Mouse (Mus musculus) intestine, postnatal 0 days (tissue): ENCODE results near the gene Prkca. TPM values are rescaled to one million over a fixed set of nuclear protein-coding genes. Genes with fewer than 3 reads are reported as not detected.

Experiments
- ATAC-seq: fragments of 200-750 bp; cut with Nextera tagmentation; 2 replicates; pipeline ENCODE4 v1.8.0; 2017; ENCODE audit warnings: mild to moderate bottlenecking, moderate TSS enrichment, moderate library complexity
- H3K27ac ChIP-seq: fragments of 300-500 bp; sonication (generic); 2 replicates; pipeline ENCODE4 v1.5.1; 2014; ENCODE audit warnings: mild to moderate bottlenecking, low read depth, low read length, moderate library complexity
- H3K27me3 ChIP-seq: fragments of 300-500 bp; sonication (generic); replicated peaks from 2 replicates; pipeline ENCODE4 v1.6.1; 2014; ENCODE audit warnings: low read length, mixed read lengths; ENCODE audit not compliant: control insufficient read depth, insufficient read depth
- H3K36me3 ChIP-seq: fragments of 300-500 bp; sonication (generic); 2 replicates; pipeline ENCODE4 v1.6.1; 2014; ENCODE audit warnings: mild to moderate bottlenecking, moderate library complexity; ENCODE audit not compliant: control insufficient read depth, insufficient read depth
- H3K4me1 ChIP-seq: fragments of 300-500 bp; sonication (generic); replicated peaks from 2 replicates; pipeline ENCODE4 v1.6.1; 2014; ENCODE audit warnings: antibody characterized with exemption, low read length, mixed read lengths; ENCODE audit not compliant: control insufficient read depth, insufficient read depth
- H3K4me2 ChIP-seq: fragments of 300-500 bp; sonication (generic); replicated peaks from 2 replicates; pipeline ENCODE4 v1.6.1; 2014; ENCODE audit warnings: low read depth, mild to moderate bottlenecking, moderate library complexity
- H3K4me3 ChIP-seq: fragments of 300-500 bp; sonication (generic); 2 replicates; pipeline ENCODE4 v1.5.1; 2014; ENCODE audit warnings: low read depth, low read length
- H3K9ac ChIP-seq: fragments of 300-500 bp; sonication (generic); 2 replicates; pipeline ENCODE4 v1.6.1; 2014; ENCODE audit warnings: mild to moderate bottlenecking, low read depth, low read length
- H3K9me3 ChIP-seq: fragments of 300-500 bp; sonication (generic); 2 replicates; pipeline ENCODE4 v1.6.1; 2016; ENCODE audit warnings: mixed run types; ENCODE audit not compliant: control insufficient read depth
- CTCF ChIP-seq: sonication (generic); IDR thresholded peaks from 2 replicates; pipeline ENCODE4 v1.5.1; 2016; ENCODE audit warnings: low read depth, mild to moderate bottlenecking, control low read depth, antibody characterized with exemption, moderate library complexity
- WGBS: fragments of 180-500 bp; shearing (Covaris S2); extraction: QIAGEN DNeasy Blood & Tissue Kit; methylation state at CpG from one replicate; pipeline ENCODE4 v1.1.7; 2014; 5-methylcytosine and 5-hydroxymethylcytosine counted together
- polyA plus RNA-seq: library from polyadenylated mRNA; unstranded; fragments of >200 nt; fragmentation: Nextera tagmentation; extraction: Ambion mirVana; gene quantifications from 2 replicates; pipeline ENCODE4 v1.2.1, GENCODE M21; 2015

Gene Prkca
- polyA plus RNA-seq, 1 experiment from 2014 or later, result 14.5 TPM

- peaks cover 9% of the 10 kb centered on the region; the same call in 1 of the 2 replicates for H3K4me1 ChIP-seq
- ATAC-seq, result no peak
- no peak overlapping the region for H3K4me2 ChIP-seq
- H3K9ac ChIP-seq, result no peak overlapping the region
- H3K27me3 ChIP-seq, result no peaks in the 10 kb centered on the region
- no peak overlapping the region for H3K4me3 ChIP-seq
- no peak overlapping the region for H3K27ac ChIP-seq
- WGBS, result 71% methylated on average over 8 of the region's 8 CpGs
- no peaks in the 10 kb centered on the region for H3K9me3 ChIP-seq
- no peak for TF ChIP-seq CTCF
- peaks cover 3% of the 10 kb centered on the region; the same call in 1 of the 2 replicates for H3K36me3 ChIP-seq
These were observed 85.8 kb downstream of the Prkca start for GRCm38 (mm10) chr11:108257921-108258320.

GRCm38 (mm10) chr11:108254681-108255080 is 89.0 kb downstream of the Prkca start:
- H3K9ac ChIP-seq, result no peak overlapping the region
- 64% methylated on average over 5 of the region's 5 CpGs for WGBS
- no peak overlapping the region for H3K4me2 ChIP-seq
- peaks cover 21% of the 10 kb centered on the region for H3K4me1 ChIP-seq
- no peaks in the 10 kb centered on the region for H3K9me3 ChIP-seq
- peaks cover 3% of the 10 kb centered on the region; the same call in 1 of the 2 replicates for H3K36me3 ChIP-seq
- H3K27ac ChIP-seq, result no peak overlapping the region
- H3K4me3 ChIP-seq, result no peak overlapping the region
- no peak for TF ChIP-seq CTCF
- no peak for ATAC-seq
- no peaks in the 10 kb centered on the region for H3K27me3 ChIP-seq

- Histone ChIP-seq H3K9me3 (no peaks in the 10 kb centered on the region), H3K4me2 (no peak overlapping the region; the same call in 1 of the 2 replicates), H3K27me3 (no peaks in the 10 kb centered on the region), H3K4me3 (no peak overlapping the region), H3K9ac (no peak overlapping the region), H3K27ac (no peak overlapping the region), H3K4me1 (peaks cover 14% of the 10 kb centered on the region; the same call in 1 of the 2 replicates), H3K36me3 (peaks cover 3% of the 10 kb centered on the region; the same call in 1 of the 2 replicates)
- TF ChIP-seq CTCF, result no peak
- ATAC-seq, result no peak
- 53% methylated on average over 7 of the region's 7 CpGs for WGBS
These were observed 91.6 kb downstream of the Prkca start for GRCm38 (mm10) chr11:108251924-108252775.

GRCm38 (mm10) chr11:108250829-108251637 is 92.7 kb downstream of the Prkca start:
- no peaks in the 10 kb centered on the region for H3K27me3 ChIP-seq
- no peaks in the 10 kb centered on the region for H3K9me3 ChIP-seq
- no peak overlapping the region for H3K9ac ChIP-seq
- H3K4me2 ChIP-seq, result peak overlapping the region; percentile 30
- no peak for TF ChIP-seq CTCF
- no peak overlapping the region for H3K4me3 ChIP-seq
- ATAC-seq, result peak; percentile 67; the same call in 1 of the 2 replicates
- peaks cover 3% of the 10 kb centered on the region; the same call in 1 of the 2 replicates for H3K36me3 ChIP-seq
- peaks cover 14% of the 10 kb centered on the region; the same call in 1 of the 2 replicates for H3K4me1 ChIP-seq
- WGBS, result 34% methylated on average over 13 of the region's 13 CpGs
- 0 out of 2 replicates have a peak overlapping the region, but pooled peaks have one; percentile 5 for H3K27ac ChIP-seq

GRCm38 (mm10) chr11:108250146-108250635 is 93.5 kb downstream of the Prkca start:
- no peak overlapping the region for H3K4me2 ChIP-seq
- peaks cover 1% of the 10 kb centered on the region; the same call in 1 of the 2 replicates for H3K36me3 ChIP-seq
- no peak for ATAC-seq
- no peaks in the 10 kb centered on the region for H3K27me3 ChIP-seq
- TF ChIP-seq CTCF, result no peak
- H3K27ac ChIP-seq, result no peak overlapping the region
- H3K4me3 ChIP-seq, result no peak overlapping the region
- WGBS, result 48% methylated on average over 1 of the region's 1 CpGs
- H3K4me1 ChIP-seq, result peaks cover 14% of the 10 kb centered on the region; the same call in 1 of the 2 replicates
- no peak overlapping the region for H3K9ac ChIP-seq
- no peaks in the 10 kb centered on the region for H3K9me3 ChIP-seq

GRCm38 (mm10) chr11:108249487-108249886 is 94.2 kb downstream of the Prkca start:
- ATAC-seq, result no peak

More at GRCm38 (mm10) chr11:108249487-108249886, 94.2 kb downstream of the Prkca start:
- no peak overlapping the region for H3K4me3 ChIP-seq
- peaks cover 14% of the 10 kb centered on the region; the same call in 1 of the 2 replicates for H3K4me1 ChIP-seq
- no peaks in the 10 kb centered on the region for H3K36me3 ChIP-seq
- H3K27ac ChIP-seq, result no peak overlapping the region
- 60% methylated on average over 5 of the region's 5 CpGs for WGBS
- H3K9me3 ChIP-seq, result no peaks in the 10 kb centered on the region
- H3K9ac ChIP-seq, result no peak overlapping the region
- H3K27me3 ChIP-seq, result no peaks in the 10 kb centered on the region
- H3K4me2 ChIP-seq, result no peak overlapping the region
- no peak for TF ChIP-seq CTCF
